Mouse (Mus musculus) CD4-positive, CD25-positive, alpha-beta regulatory T cell (primary cell): ENCODE measurements around the gene Ppp2r5a. TPM values are rescaled to one million over a fixed set of nuclear protein-coding genes. Genes with fewer than 3 reads are reported as not detected.

Source experiments
- polyA plus RNA-seq: library from polyadenylated mRNA; unstranded; fragments of 100-300 nt; shearing (Covaris generic); gene quantifications from one replicate; pipeline ENCODE4 v1.2.1, GENCODE M21; 2017

The Ppp2r5a gene
- polyA plus RNA-seq: 315 TPM

DNA sequence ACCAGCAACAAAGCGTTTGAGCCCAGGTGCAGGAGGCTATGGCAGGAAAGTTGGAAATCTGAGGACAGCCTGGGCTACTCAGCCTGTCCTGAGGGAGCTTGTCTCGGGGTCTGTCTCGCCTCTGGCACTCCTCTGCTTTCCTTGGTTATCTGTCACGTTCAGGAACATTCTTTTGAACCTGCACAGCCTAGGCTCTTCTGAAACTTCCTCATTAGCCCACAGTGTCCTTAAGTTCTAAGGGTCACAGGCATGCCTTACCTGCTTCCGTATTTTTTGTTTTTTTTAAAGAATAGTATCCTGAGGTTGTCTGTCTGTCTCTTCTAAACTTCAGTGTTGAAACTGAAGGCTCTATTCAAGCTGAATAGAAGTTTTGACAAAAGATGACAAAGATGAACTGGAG is at the start of gene Ppp2r5a:
Ppp2r5a (minus strand) TSS at position 199 of the 400 bp plus-strand sequence.

GRCm38 (mm10) chr1:191325726-191326232 is 77.3 kb downstream of the Ppp2r5a start, which contains the start of gene Tmem206:
TSS of gene Tmem206 (plus strand) at chr1:191325912.

GRCm38 (mm10) chr1:191317591-191318196 is 85.4 kb downstream of the Ppp2r5a start, which contains the start of gene Nenf:
TSS of gene Nenf (minus strand) at chr1:191318194.

Other genes with a start within 250 kb of the Ppp2r5a start
- not detected for gene Fam71a, start 238.5 kb downstream of the Ppp2r5a start, polyA plus RNA-seq
- gene Atf3, start 185.2 kb downstream of the Ppp2r5a start, polyA plus RNA-seq: 0.32 TPM
- 14.4 TPM for gene Nenf, start 85.1 kb downstream of the Ppp2r5a start, polyA plus RNA-seq
- gene Tmem206, start 77.4 kb downstream of the Ppp2r5a start, polyA plus RNA-seq: 27.3 TPM
- 6.2 TPM for gene Dtl, start 172.3 kb upstream of the Ppp2r5a start, polyA plus RNA-seq
- gene Ints7, start 172.4 kb upstream of the Ppp2r5a start, polyA plus RNA-seq: 45.3 TPM